Mouse (Mus musculus): ENCODE data around the gene Baz2b. TPM values are rescaled to one million over a fixed set of nuclear protein-coding genes. Genes with fewer than 3 reads are reported as not detected.

The Baz2b gene
- total RNA-seq (2021) = 10 to 100 TPM; 53.0 to 56.7 TPM

GRCm38 (mm10) chr2:60209703-60210651 is at the start of gene Baz2b, which contains the start of gene March7:
Baz2b (minus strand) TSS chr2:60209839.
March7 (plus strand) TSS chr2:60209887.
- peak; percentile 65 to 95 for DNase-seq (ENCODE audit: extremely low spot score in 1 of 2, low spot score in 2 of 2)
- intact Hi-C loops (cut with DNase I) = loop anchor here (5.0 to 10.0 kb wide), 3 partner anchors 88 to 455 kb away; no protein-coding TSS in a partner anchor

GRCm38 (mm10) chr2:60259186-60259585 is 49.5 kb upstream of the Baz2b start:
- intact Hi-C loops (cut with DNase I) = no loop called here
- no peak for DNase-seq (ENCODE audit: extremely low spot score in 1 of 2, low spot score in 2 of 2)

- intact Hi-C loops (cut with DNase I) = no loop called here
Observed at GRCm38 (mm10) chr2:60256751-60257150, 47.1 kb upstream of the Baz2b start.

GRCm38 (mm10) chr2:60253506-60253905 is 43.9 kb upstream of the Baz2b start:
- DNase-seq (ENCODE audit: extremely low spot score in 1 of 2, low spot score in 2 of 2) = no peak
- intact Hi-C loops (cut with DNase I) = no loop called here

More at GRCm38 (mm10) chr2:60256751-60257150, 47.1 kb upstream of the Baz2b start:
- no peak for DNase-seq (ENCODE audit: extremely low spot score in 1 of 2, low spot score in 2 of 2)

GRCm38 (mm10) chr2:60252782-60253181 is 43.1 kb upstream of the Baz2b start:
- intact Hi-C loops (cut with DNase I) = no loop called here
- DNase-seq (ENCODE audit: extremely low spot score in 1 of 2, low spot score in 2 of 2) = no peak

- no peak for DNase-seq (ENCODE audit: extremely low spot score in 1 of 2, low spot score in 2 of 2)
- intact Hi-C loops (cut with DNase I) = no loop called here
Observed at GRCm38 (mm10) chr2:60234506-60234905, 24.9 kb upstream of the Baz2b start.

- intact Hi-C loops (cut with DNase I) = no loop called here
- DNase-seq (ENCODE audit: extremely low spot score in 1 of 2, low spot score in 2 of 2) = no peak
Observed at GRCm38 (mm10) chr2:60233147-60233546, 23.5 kb upstream of the Baz2b start.

- intact Hi-C loops (cut with DNase I) = no loop called here
Observed at GRCm38 (mm10) chr2:60230361-60230760, 20.7 kb upstream of the Baz2b start.

GRCm38 (mm10) chr2:60228470-60228869 is 18.8 kb upstream of the Baz2b start:
- intact Hi-C loops (cut with DNase I) = no loop called here
- DNase-seq (ENCODE audit: extremely low spot score in 1 of 2, low spot score in 2 of 2) = no peak

More at GRCm38 (mm10) chr2:60230361-60230760, 20.7 kb upstream of the Baz2b start:
- no peak for DNase-seq (ENCODE audit: extremely low spot score in 1 of 2, low spot score in 2 of 2)

GRCm38 (mm10) chr2:60223489-60223888 is 13.8 kb upstream of the Baz2b start:
- no peak for DNase-seq (ENCODE audit: extremely low spot score in 1 of 2, low spot score in 2 of 2)
- intact Hi-C loops (cut with DNase I) = no loop called here

GRCm38 (mm10) chr2:60221954-60222353 is 12.3 kb upstream of the Baz2b start:
- intact Hi-C loops (cut with DNase I) = no loop called here
- no peak for DNase-seq (ENCODE audit: extremely low spot score in 1 of 2, low spot score in 2 of 2)

- DNase-seq (ENCODE audit: extremely low spot score in 1 of 2, low spot score in 2 of 2) = no peak
- intact Hi-C loops (cut with DNase I) = no loop called here
Observed at GRCm38 (mm10) chr2:60221236-60221635, 11.6 kb upstream of the Baz2b start.

GRCm38 (mm10) chr2:60217620-60218019 is 8.0 kb upstream of the Baz2b start:
- DNase-seq (ENCODE audit: extremely low spot score in 1 of 2, low spot score in 2 of 2) = no peak
- intact Hi-C loops (cut with DNase I) = no loop called here

GRCm38 (mm10) chr2:60216547-60217153 is 7.0 kb upstream of the Baz2b start:
- DNase-seq (ENCODE audit: extremely low spot score in 1 of 2, low spot score in 2 of 2) = no peak
- intact Hi-C loops (cut with DNase I) = no loop called here

GRCm38 (mm10) chr2:60214683-60215082 is 5.0 kb upstream of the Baz2b start:
- DNase-seq (ENCODE audit: extremely low spot score in 1 of 2, low spot score in 2 of 2) = no peak
- intact Hi-C loops (cut with DNase I) = no loop called here

GRCm38 (mm10) chr2:60212488-60212887 is 2.8 kb upstream of the Baz2b start:
- intact Hi-C loops (cut with DNase I) = no loop called here
- no peak for DNase-seq (ENCODE audit: extremely low spot score in 1 of 2, low spot score in 2 of 2)

GRCm38 (mm10) chr2:60210821-60211220 is 1.2 kb upstream of the Baz2b start:
- intact Hi-C loops (cut with DNase I) = no loop called here
- DNase-seq (ENCODE audit: extremely low spot score in 1 of 2, low spot score in 2 of 2) = no peak

- DNase-seq (ENCODE audit: extremely low spot score in 1 of 2, low spot score in 2 of 2) = peak; percentile 36 to 74
- intact Hi-C loops (cut with DNase I) = loop anchor here (5.0 to 10.0 kb wide), 3 partner anchors 87 to 454 kb away; no protein-coding TSS in a partner anchor
Observed at GRCm38 (mm10) chr2:60209122-60209611, 472 bp downstream of the Baz2b start.

- intact Hi-C loops (cut with DNase I) = loop anchor here (5.0 to 10.0 kb wide), 3 partner anchors 83 to 451 kb away; no protein-coding TSS in a partner anchor
- DNase-seq (ENCODE audit: extremely low spot score in 1 of 2, low spot score in 2 of 2) = no peak
Observed at GRCm38 (mm10) chr2:60205795-60206194, 3.8 kb downstream of the Baz2b start.

All from left cerebral cortex, postnatal 10 days (tissue).